Mouse (Mus musculus) lung, postnatal 0 days (tissue): ENCODE data around the gene Hist2h2ab.

Experiments used
- CTCF ChIP-seq: IDR thresholded peaks from 2 replicates; pipeline ENCODE4 v1.5.1; 2016; ENCODE audit warnings: antibody characterized with exemption, mild to moderate bottlenecking
- EP300 ChIP-seq: IDR thresholded peaks from 2 replicates; pipeline ENCODE4 v1.6.1; 2016; ENCODE audit warnings: antibody characterized with exemption, mild to moderate bottlenecking, control low read depth

DNA sequence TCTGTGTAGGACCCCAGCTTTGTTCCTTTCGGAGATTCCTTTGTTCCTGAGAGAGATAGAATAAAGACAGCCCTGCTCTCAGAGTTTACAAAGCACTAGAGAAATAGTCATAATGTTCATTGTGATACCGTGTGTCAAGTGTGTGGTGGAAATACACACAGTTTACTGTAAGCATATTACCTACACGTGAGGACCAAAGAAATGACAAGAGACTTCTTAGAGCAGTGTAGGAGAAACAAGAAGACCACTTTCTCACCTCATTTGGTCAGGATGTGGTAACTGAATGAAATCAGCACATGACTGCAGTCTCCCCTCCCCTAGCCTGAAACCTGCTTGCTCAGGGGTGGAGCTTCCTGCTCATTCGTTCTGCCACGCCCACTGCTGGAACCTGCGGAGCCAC lies 21.5 kb upstream of the Hist2h2ab start:
- TF ChIP-seq CTCF (no peak), EP300 (no peak)
